Mouse (Mus musculus) gastrocnemius, postnatal 4 days (tissue): ENCODE measurements at regions not wholly inside any gene's neighbourhood (a gene's known extent, or its start where the extent isn't known, plus 50 kb on each side); places are given as distances from the start of the nearest gene placed in this dataset.
"Not testable (repeated sequence)": the region's sequence is repeated elsewhere in the genome, so short reads cannot be mapped to it uniquely, and the experiment has no call there.

ENCODE experiments used
- DNase-seq, 2 experiments: peaks; one replicate each; pipeline ENCODE4 v3.0.0; 2021 to 2022; ENCODE audit warnings: low spot score in 2 of 2, mixed read lengths in 2 of 2

GRCm38 (mm10) chr13:5527400-5527799 lies 333.9 kb upstream of the Klf6 start:
- DNase-seq, result no peak

- no peak for DNase-seq
These were observed 321.0 kb upstream of the Klf6 start for GRCm38 (mm10) chr13:5540321-5540720.

GRCm38 (mm10) chr13:5545521-5545920 lies 315.8 kb upstream of the Klf6 start:
- DNase-seq, result no peak

- no peak for DNase-seq
These were observed 315.3 kb upstream of the Klf6 start for GRCm38 (mm10) chr13:5546011-5546410.

GRCm38 (mm10) chr13:5546937-5547336 lies 314.3 kb upstream of the Klf6 start:
- DNase-seq, result no peak

GRCm38 (mm10) chr13:5548768-5549167 lies 312.5 kb upstream of the Klf6 start:
- no peak for DNase-seq

- DNase-seq, result no peak
These were observed 312.1 kb upstream of the Klf6 start for GRCm38 (mm10) chr13:5549175-5549574.

GRCm38 (mm10) chr13:5549747-5550146 lies 311.5 kb upstream of the Klf6 start:
- no peak for DNase-seq

- DNase-seq, result no peak
These were observed 310.9 kb upstream of the Klf6 start for GRCm38 (mm10) chr13:5550354-5550753.

- no peak for DNase-seq
These were observed 310.2 kb upstream of the Klf6 start for GRCm38 (mm10) chr13:5551131-5551530.

- DNase-seq, result no peak
These were observed 307.8 kb upstream of the Klf6 start for GRCm38 (mm10) chr13:5553461-5553860.

- DNase-seq, result no peak
These were observed 303.2 kb upstream of the Klf6 start for GRCm38 (mm10) chr13:5558095-5558494.

- no peak for DNase-seq
These were observed 294.8 kb upstream of the Klf6 start for GRCm38 (mm10) chr13:5566479-5566878.

GRCm38 (mm10) chr13:5566896-5567295 lies 294.4 kb upstream of the Klf6 start:
- no peak for DNase-seq

GRCm38 (mm10) chr13:5569579-5569978 lies 291.7 kb upstream of the Klf6 start:
- DNase-seq, result no peak

GRCm38 (mm10) chr13:5570386-5570785 lies 290.9 kb upstream of the Klf6 start:
- no peak for DNase-seq

GRCm38 (mm10) chr13:5576568-5576967 lies 284.7 kb upstream of the Klf6 start:
- no peak for DNase-seq

- DNase-seq, result not testable (repeated sequence)
These were observed 277.6 kb upstream of the Klf6 start for GRCm38 (mm10) chr13:5583681-5584080.

GRCm38 (mm10) chr13:5587196-5587595 lies 274.1 kb upstream of the Klf6 start:
- no peak for DNase-seq

GRCm38 (mm10) chr13:5591286-5591685 lies 270.0 kb upstream of the Klf6 start:
- no peak for DNase-seq

- no peak for DNase-seq
These were observed 269.3 kb upstream of the Klf6 start for GRCm38 (mm10) chr13:5591837-5592555.

- no peak for DNase-seq
These were observed 268.7 kb upstream of the Klf6 start for GRCm38 (mm10) chr13:5592556-5593061.

- DNase-seq, result no peak
These were observed 259.6 kb upstream of the Klf6 start for GRCm38 (mm10) chr13:5601648-5602047.
